Mouse (Mus musculus) myocyte (in vitro differentiated cells): ENCODE data around the gene Serpinb1a.

Experiments used
- CEBPB ChIP-seq: IDR thresholded peaks from 2 replicates; pipeline ENCODE4 v1.6.1; 2011; ENCODE audit warnings: mild to moderate bottlenecking, moderate library complexity; ENCODE audit not compliant: poor library complexity, insufficient read depth, severe bottlenecking
- E2F4 ChIP-seq: IDR thresholded peaks from one replicate; pipeline ENCODE4 v1.6.1; 2011; ENCODE audit warnings: mild to moderate bottlenecking, control low read depth, moderate library complexity; ENCODE audit not compliant: insufficient read depth
- POLR2A ChIP-seq: IDR thresholded peaks from one replicate; pipeline ENCODE4 v1.6.1; 2011; ENCODE audit warnings: low read depth, mild to moderate bottlenecking, control low read depth, moderate library complexity; ENCODE audit not compliant: insufficient read length
- SRF ChIP-seq: IDR thresholded peaks from one replicate; pipeline ENCODE4 v1.6.1; 2011; ENCODE audit warnings: low read depth; ENCODE audit not compliant: control insufficient read depth, insufficient read length
- USF1 ChIP-seq: IDR thresholded peaks from one replicate; pipeline ENCODE4 v1.6.1; 2011; ENCODE audit warnings: low read depth, mild to moderate bottlenecking, control low read depth, moderate library complexity

GRCm38 (mm10) chr13:32803701-32804345 lies 47.2 kb downstream of the Serpinb1a start:
- TF ChIP-seq POLR2A, result no peak
- TF ChIP-seq CEBPB, result no peak
- no peak for TF ChIP-seq USF1
- no peak for TF ChIP-seq SRF
- no peak for TF ChIP-seq E2F4
